Mouse (Mus musculus): ENCODE measurements around the gene Tmem120a. TPM values are rescaled to one million over a fixed set of nuclear protein-coding genes. Genes with fewer than 3 reads are reported as not detected.

Gene Tmem120a
- polyA plus RNA-seq, 1 experiment from 2014 or later, result 49.5 TPM

- peaks cover 29% of the 10 kb centered on the region for H3K4me1 ChIP-seq (ENCODE audit: control insufficient read depth, insufficient read depth, low read length)
- H3K36me3 ChIP-seq (ENCODE audit: control insufficient read depth, insufficient read depth, low read length), result peaks cover 34% of the 10 kb centered on the region
- H3K9me3 ChIP-seq (ENCODE audit: control insufficient read depth, low read length), result no peaks in the 10 kb centered on the region
- no peak for DNase-seq (ENCODE audit: low spot score)
- no peaks in the 10 kb centered on the region for H3K27me3 ChIP-seq (ENCODE audit: control insufficient read depth, insufficient read depth, low read length)
- no peak overlapping the region for H3K4me2 ChIP-seq (ENCODE audit: low read depth, severe bottlenecking)
- H3K9ac ChIP-seq (ENCODE audit: low read length), result no peak overlapping the region
- no peak overlapping the region for H3K4me3 ChIP-seq (ENCODE audit: low read depth, low read length)
- no peak for ATAC-seq (ENCODE audit: insufficient number of reproducible peaks, low FRiP score, low TSS enrichment, low read depth)
- WGBS, result 93% methylated on average over 13 of the region's 13 CpGs
- H3K27ac ChIP-seq (replicated peaks; ENCODE audit: low read depth, low read length), result no peak overlapping the region
These were observed 14.9 kb downstream of the Tmem120a start for GRCm38 (mm10) chr5:135729351-135729750.

DNA sequence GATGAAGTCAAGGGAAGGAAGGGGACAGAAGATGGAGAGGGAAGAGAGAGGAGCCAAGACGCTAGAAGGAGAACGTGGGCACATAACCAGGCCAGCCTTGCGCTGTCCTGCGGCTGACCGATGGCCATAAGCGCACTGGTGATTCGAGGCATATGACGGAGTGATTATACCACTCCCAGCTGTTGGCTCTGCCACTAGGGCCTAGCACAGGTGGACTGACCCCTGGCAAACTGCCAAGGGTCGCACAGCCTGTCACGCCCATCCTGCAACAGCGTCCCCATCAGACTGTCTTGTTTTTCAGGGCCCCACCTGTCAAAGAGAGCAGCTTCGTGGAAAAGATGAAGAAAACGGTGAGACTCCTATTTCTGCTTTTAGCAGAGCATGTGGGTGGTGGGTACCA lies 15.9 kb downstream of the Tmem120a start:
- Histone ChIP-seq H3K4me3 (ENCODE audit: low read depth, low read length) (no peak overlapping the region), H3K4me2 (ENCODE audit: low read depth, severe bottlenecking) (no peak overlapping the region), H3K9me3 (ENCODE audit: control insufficient read depth, low read length) (no peaks in the 10 kb centered on the region), H3K4me1 (ENCODE audit: control insufficient read depth, insufficient read depth, low read length) (peaks cover 39% of the 10 kb centered on the region), H3K27ac (replicated peaks; ENCODE audit: low read depth, low read length) (no peak overlapping the region), H3K36me3 (ENCODE audit: control insufficient read depth, insufficient read depth, low read length) (peaks cover 24% of the 10 kb centered on the region), H3K9ac (ENCODE audit: low read length) (no peak overlapping the region), H3K27me3 (ENCODE audit: control insufficient read depth, insufficient read depth, low read length) (no peaks in the 10 kb centered on the region)
- ATAC-seq (ENCODE audit: insufficient number of reproducible peaks, low FRiP score, low TSS enrichment, low read depth) (no peak), DNase-seq (ENCODE audit: low spot score) (no peak)
- WGBS, result 95% methylated on average over 13 of the region's 13 CpGs

- Histone ChIP-seq H3K4me1 (ENCODE audit: control insufficient read depth, insufficient read depth, low read length) (peaks cover 42% of the 10 kb centered on the region), H3K9ac (ENCODE audit: low read length) (no peak overlapping the region), H3K9me3 (ENCODE audit: control insufficient read depth, low read length) (no peaks in the 10 kb centered on the region), H3K27me3 (ENCODE audit: control insufficient read depth, insufficient read depth, low read length) (no peaks in the 10 kb centered on the region), H3K36me3 (ENCODE audit: control insufficient read depth, insufficient read depth, low read length) (peaks cover 23% of the 10 kb centered on the region), H3K4me3 (ENCODE audit: low read depth, low read length) (no peak overlapping the region), H3K27ac (replicated peaks; ENCODE audit: low read depth, low read length) (no peak overlapping the region), H3K4me2 (ENCODE audit: low read depth, severe bottlenecking) (no peak overlapping the region)
- DNase-seq (ENCODE audit: low spot score), result no peak
- no peak for ATAC-seq (ENCODE audit: insufficient number of reproducible peaks, low FRiP score, low TSS enrichment, low read depth)
- WGBS, result 93% methylated on average over 9 of the region's 9 CpGs
These were observed 16.4 kb downstream of the Tmem120a start for GRCm38 (mm10) chr5:135727871-135728270.

DNA sequence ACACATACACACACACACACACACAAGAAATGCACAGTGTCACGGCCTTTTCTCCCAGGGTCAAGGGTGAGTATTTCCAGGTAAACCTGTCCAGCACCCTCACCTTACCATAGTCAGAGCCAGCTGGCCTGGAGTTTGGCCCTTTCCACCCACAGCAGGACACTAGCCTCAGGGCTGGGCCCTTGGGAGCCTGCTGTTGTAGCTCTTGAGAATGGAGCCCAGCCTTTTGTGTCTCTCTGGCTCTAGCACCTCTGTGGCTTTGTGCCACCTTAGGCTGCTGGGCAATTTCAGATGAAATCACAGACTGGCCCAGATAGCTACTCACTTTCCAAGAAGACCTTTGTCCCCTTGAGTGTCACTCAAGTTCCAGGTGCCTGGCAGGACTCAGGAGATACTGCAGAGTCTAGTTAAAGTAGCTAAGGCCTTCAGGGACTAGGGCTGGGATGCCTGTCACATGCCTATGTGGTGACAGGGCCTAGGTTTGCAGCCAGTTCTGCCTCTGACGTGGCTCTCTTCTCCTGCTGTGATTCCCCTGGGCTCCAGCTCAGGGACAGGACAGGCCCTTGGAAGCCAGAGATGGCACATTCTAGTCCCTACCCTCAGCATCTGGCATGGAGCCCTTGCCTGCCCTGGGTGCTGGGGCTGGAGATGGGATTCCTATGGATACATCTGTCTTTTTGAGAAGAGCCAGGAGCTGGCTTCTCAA lies 17.5 kb downstream of the Tmem120a start:
- Histone ChIP-seq H3K4me1 (ENCODE audit: control insufficient read depth, insufficient read depth, low read length) (peaks cover 42% of the 10 kb centered on the region), H3K4me3 (ENCODE audit: low read depth, low read length) (peak overlapping the region; percentile 25), H3K27me3 (ENCODE audit: control insufficient read depth, insufficient read depth, low read length) (no peaks in the 10 kb centered on the region), H3K9ac (ENCODE audit: low read length) (peak overlapping the region; percentile 62), H3K36me3 (ENCODE audit: control insufficient read depth, insufficient read depth, low read length) (peaks cover 16% of the 10 kb centered on the region), H3K27ac (replicated peaks; ENCODE audit: low read depth, low read length) (peak overlapping the region; percentile 97; the same call in 1 of the 2 replicates), H3K4me2 (ENCODE audit: low read depth, severe bottlenecking) (peak overlapping the region; percentile 53), H3K9me3 (ENCODE audit: control insufficient read depth, low read length) (no peaks in the 10 kb centered on the region)
- no peak for DNase-seq (ENCODE audit: low spot score)
- no peak for ATAC-seq (ENCODE audit: insufficient number of reproducible peaks, low FRiP score, low TSS enrichment, low read depth)
- WGBS, result 52% methylated on average over 2 of the region's 2 CpGs

GRCm38 (mm10) chr5:135725991-135726390 lies 18.3 kb downstream of the Tmem120a start:
- H3K9me3 ChIP-seq (ENCODE audit: control insufficient read depth, low read length), result no peaks in the 10 kb centered on the region
- peak overlapping the region; percentile 25 for H3K4me3 ChIP-seq (ENCODE audit: low read depth, low read length)
- H3K27ac ChIP-seq (replicated peaks; ENCODE audit: low read depth, low read length), result peak overlapping the region; percentile 97
- H3K4me1 ChIP-seq (ENCODE audit: control insufficient read depth, insufficient read depth, low read length), result peaks cover 42% of the 10 kb centered on the region
- peak overlapping the region; percentile 53 for H3K4me2 ChIP-seq (ENCODE audit: low read depth, severe bottlenecking)
- H3K27me3 ChIP-seq (ENCODE audit: control insufficient read depth, insufficient read depth, low read length), result no peaks in the 10 kb centered on the region
- ATAC-seq (ENCODE audit: insufficient number of reproducible peaks, low FRiP score, low TSS enrichment, low read depth) (no peak), DNase-seq (ENCODE audit: low spot score) (no peak)
- peak overlapping the region; percentile 62 for H3K9ac ChIP-seq (ENCODE audit: low read length)
- 15% methylated on average over 6 of the region's 6 CpGs for WGBS
- H3K36me3 ChIP-seq (ENCODE audit: control insufficient read depth, insufficient read depth, low read length), result peaks cover 14% of the 10 kb centered on the region

DNA sequence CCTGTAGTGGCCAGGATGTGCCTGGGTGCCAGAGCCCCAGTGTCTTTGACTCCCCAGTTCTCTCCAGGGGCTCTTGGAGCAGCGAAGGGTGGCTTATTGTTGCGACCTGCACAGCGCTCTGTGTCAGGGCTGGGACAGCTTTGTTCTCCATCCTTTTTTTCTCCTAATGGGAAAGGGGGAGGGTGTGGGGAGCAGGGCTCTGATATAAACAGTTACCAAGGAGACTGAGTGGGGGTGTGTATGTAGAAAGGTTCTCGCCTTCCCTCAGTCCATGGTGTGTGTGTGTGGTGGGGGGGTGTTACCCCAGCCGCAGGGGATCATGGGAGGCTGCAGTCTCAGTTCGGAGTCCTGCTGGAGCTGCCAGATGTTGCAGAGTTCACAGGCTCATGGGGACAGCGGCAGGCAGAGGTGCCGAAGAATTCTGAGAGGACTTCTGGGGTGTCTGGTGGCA lies 18.8 kb downstream of the Tmem120a start:
- peaks cover 42% of the 10 kb centered on the region for H3K4me1 ChIP-seq (ENCODE audit: control insufficient read depth, insufficient read depth, low read length)
- ATAC-seq (ENCODE audit: insufficient number of reproducible peaks, low FRiP score, low TSS enrichment, low read depth), result peak; percentile 87
- 3% methylated on average over 8 of the region's 8 CpGs for WGBS

GRCm38 (mm10) chr5:135724536-135725322 lies 19.5 kb downstream of the Tmem120a start:
- peaks cover 3% of the 10 kb centered on the region; the same call in 1 of the 2 replicates for H3K36me3 ChIP-seq (ENCODE audit: control insufficient read depth, insufficient read depth, low read length)
- no peaks in the 10 kb centered on the region for H3K27me3 ChIP-seq (ENCODE audit: control insufficient read depth, insufficient read depth, low read length)
- peak overlapping the region; percentile 8; the same call in 1 of the 2 replicates for H3K4me3 ChIP-seq (ENCODE audit: low read depth, low read length)
- no peaks in the 10 kb centered on the region for H3K9me3 ChIP-seq (ENCODE audit: control insufficient read depth, low read length)
- peak overlapping the region; percentile 46 for H3K9ac ChIP-seq (ENCODE audit: low read length)
- H3K4me2 ChIP-seq (ENCODE audit: low read depth, severe bottlenecking), result peak overlapping the region; percentile 53
- peaks cover 42% of the 10 kb centered on the region for H3K4me1 ChIP-seq (ENCODE audit: control insufficient read depth, insufficient read depth, low read length)
- peak; percentile 83 for DNase-seq (ENCODE audit: low spot score)
- H3K27ac ChIP-seq (replicated peaks; ENCODE audit: low read depth, low read length), result peak overlapping the region; percentile 97
- peak; percentile 87 for ATAC-seq (ENCODE audit: insufficient number of reproducible peaks, low FRiP score, low TSS enrichment, low read depth)
- whole genome bisulfite sequencing, result 1% methylated on average over 9 of the region's 9 CpGs

More for the DNA sequence above, 18.8 kb downstream of the Tmem120a start:
- Histone ChIP-seq H3K9me3 (ENCODE audit: control insufficient read depth, low read length) (no peaks in the 10 kb centered on the region), H3K36me3 (ENCODE audit: control insufficient read depth, insufficient read depth, low read length) (peaks cover 8% of the 10 kb centered on the region; the same call in 1 of the 2 replicates), H3K27me3 (ENCODE audit: control insufficient read depth, insufficient read depth, low read length) (no peaks in the 10 kb centered on the region), H3K4me3 (ENCODE audit: low read depth, low read length) (peak overlapping the region; percentile 25), H3K4me2 (ENCODE audit: low read depth, severe bottlenecking) (peak overlapping the region; percentile 53), H3K27ac (replicated peaks; ENCODE audit: low read depth, low read length) (peak overlapping the region; percentile 97), H3K9ac (ENCODE audit: low read length) (peak overlapping the region; percentile 62)
- peak; percentile 86 for DNase-seq (ENCODE audit: low spot score)

DNA sequence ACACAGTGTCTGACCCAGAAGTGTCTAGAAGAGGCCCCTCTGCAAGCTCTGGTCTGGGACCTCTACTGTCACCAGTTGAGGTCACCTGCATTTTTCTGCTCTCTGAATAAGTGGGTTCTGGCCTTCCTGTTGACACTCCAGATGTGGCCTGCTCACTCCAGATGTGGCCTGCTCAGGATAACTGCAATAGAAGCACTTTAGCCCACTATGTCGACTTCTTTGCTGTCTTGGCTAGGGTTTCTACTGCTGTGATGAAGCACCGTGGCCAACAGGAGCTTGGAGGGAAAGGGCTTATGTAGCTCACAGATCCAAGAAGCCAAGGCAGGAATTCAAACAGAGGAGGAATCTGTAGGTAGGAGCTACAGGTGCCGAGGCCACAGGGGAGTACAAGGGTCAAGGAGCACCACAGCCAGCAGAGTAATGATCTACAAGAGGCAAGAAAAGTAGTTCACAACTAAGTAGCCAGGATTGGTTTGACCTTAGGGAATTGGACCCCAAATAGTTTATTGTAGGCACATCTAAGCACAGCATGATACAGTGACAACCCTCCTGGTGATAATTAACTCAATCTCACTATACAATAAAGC lies 21.0 kb downstream of the Tmem120a start:
- 0 out of 2 replicates have a peak overlapping the region, but pooled peaks have one; percentile 24 for H3K27ac ChIP-seq (replicated peaks; ENCODE audit: low read depth, low read length)
- WGBS, result 42% methylated on average over 3 of the region's 3 CpGs

More for the DNA sequence above, 21.0 kb downstream of the Tmem120a start:
- ATAC-seq (ENCODE audit: insufficient number of reproducible peaks, low FRiP score, low TSS enrichment, low read depth), result no peak
- H3K4me1 ChIP-seq (ENCODE audit: control insufficient read depth, insufficient read depth, low read length), result peaks cover 42% of the 10 kb centered on the region
- H3K27me3 ChIP-seq (ENCODE audit: control insufficient read depth, insufficient read depth, low read length), result no peaks in the 10 kb centered on the region
- no peaks in the 10 kb centered on the region; the same call in 1 of the 2 replicates for H3K36me3 ChIP-seq (ENCODE audit: control insufficient read depth, insufficient read depth, low read length)
- no peak overlapping the region for H3K4me3 ChIP-seq (ENCODE audit: low read depth, low read length)
- DNase-seq (ENCODE audit: low spot score), result no peak
- H3K9ac ChIP-seq (ENCODE audit: low read length), result no peak overlapping the region
- H3K9me3 ChIP-seq (ENCODE audit: control insufficient read depth, low read length), result no peaks in the 10 kb centered on the region
- no peak overlapping the region for H3K4me2 ChIP-seq (ENCODE audit: low read depth, severe bottlenecking)

All from limb, embryonic 11.5 days (tissue).